Mouse (Mus musculus) thymus, postnatal 25 days (tissue): ENCODE measurements around the gene Myo5a.

Experiments used
- DNase-seq: peaks from one replicate; pipeline ENCODE4 v3.0.0; 2022

Gene Myo5a

GRCm38 (mm10) chr9:75253766-75254165 lies 183.0 kb downstream of the Myo5a start:
- DNase-seq, result no peak

GRCm38 (mm10) chr9:75254196-75254955 lies 183.6 kb downstream of the Myo5a start:
- no peak for DNase-seq

GRCm38 (mm10) chr9:75255820-75256545 lies 185.2 kb downstream of the Myo5a start:
- DNase-seq, result peak; percentile 35

GRCm38 (mm10) chr9:75258792-75259191 lies 188.0 kb downstream of the Myo5a start:
- no peak for DNase-seq

- DNase-seq, result no peak
Measured at GRCm38 (mm10) chr9:75259656-75260055, 188.8 kb downstream of the Myo5a start.

GRCm38 (mm10) chr9:75261332-75261872 lies 190.6 kb downstream of the Myo5a start:
- no peak for DNase-seq

GRCm38 (mm10) chr9:75262235-75262826 lies 191.5 kb downstream of the Myo5a start:
- DNase-seq, result peak; percentile 42

GRCm38 (mm10) chr9:75264008-75264718 lies 193.3 kb downstream of the Myo5a start:
- no peak for DNase-seq

- DNase-seq, result no peak
Measured at GRCm38 (mm10) chr9:75267147-75267546, 196.3 kb downstream of the Myo5a start.

GRCm38 (mm10) chr9:75270382-75270781 lies 199.6 kb downstream of the Myo5a start:
- no peak for DNase-seq

GRCm38 (mm10) chr9:75271539-75271938 lies 200.7 kb downstream of the Myo5a start:
- no peak for DNase-seq
